Mouse (Mus musculus) heart, postnatal 4 days (tissue): ENCODE data around the gene Myod1. TPM values are rescaled to one million over a fixed set of nuclear protein-coding genes. Genes with fewer than 3 reads are reported as not detected.
A peak's percentile ranks its signal among the peaks of the same experiment; 100 is the strongest.

Experiments
- DNase-seq: peaks from one replicate; pipeline ENCODE4 v3.0.0; 2021
- total RNA-seq, 2 experiments: library from RNA; stranded (reverse); gene quantifications; 2 replicates each; pipeline ENCODE4 v1.2.3; 2021

Myod1 gene
- total RNA-seq, 2 experiments from 2014 or later = not detected

GRCm38 (mm10) chr7:46393116-46393515 lies 16.8 kb downstream of the Myod1 start:
- DNase-seq = peak; percentile 86

- DNase-seq = no peak
Observed at GRCm38 (mm10) chr7:46393718-46394511, 17.6 kb downstream of the Myod1 start.

- DNase-seq = no peak
Observed at GRCm38 (mm10) chr7:46394933-46395332, 18.7 kb downstream of the Myod1 start.

GRCm38 (mm10) chr7:46395571-46395970 lies 19.3 kb downstream of the Myod1 start:
- DNase-seq = no peak

- DNase-seq = peak; percentile 90
Observed at GRCm38 (mm10) chr7:46396231-46396927, 20.1 kb downstream of the Myod1 start, which contains the start of gene Kcnc1. Gene Kcnc1 (plus strand): TSS chr7:46396497.

GRCm38 (mm10) chr7:46396928-46397731 lies 20.9 kb downstream of the Myod1 start:
- no peak for DNase-seq

- no peak for DNase-seq
Observed at GRCm38 (mm10) chr7:46397732-46398333, 21.6 kb downstream of the Myod1 start.

GRCm38 (mm10) chr7:46398612-46399011 lies 22.3 kb downstream of the Myod1 start:
- DNase-seq = no peak

GRCm38 (mm10) chr7:46399676-46400075 lies 23.4 kb downstream of the Myod1 start:
- no peak for DNase-seq

GRCm38 (mm10) chr7:46400346-46400745 lies 24.1 kb downstream of the Myod1 start:
- DNase-seq = no peak

- no peak for DNase-seq
Observed at GRCm38 (mm10) chr7:46401371-46402180, 25.3 kb downstream of the Myod1 start.

GRCm38 (mm10) chr7:46403616-46404485 lies 27.6 kb downstream of the Myod1 start:
- no peak for DNase-seq

GRCm38 (mm10) chr7:46404756-46405155 lies 28.5 kb downstream of the Myod1 start:
- no peak for DNase-seq

- no peak for DNase-seq
Observed at GRCm38 (mm10) chr7:46408606-46409005, 32.3 kb downstream of the Myod1 start.

- DNase-seq = no peak
Observed at GRCm38 (mm10) chr7:46409204-46409789, 33.0 kb downstream of the Myod1 start.

- DNase-seq = no peak
Observed at GRCm38 (mm10) chr7:46410727-46411126, 34.5 kb downstream of the Myod1 start.

GRCm38 (mm10) chr7:46412823-46413222 lies 36.5 kb downstream of the Myod1 start:
- no peak for DNase-seq

GRCm38 (mm10) chr7:46413959-46414725 lies 37.9 kb downstream of the Myod1 start:
- DNase-seq = no peak

GRCm38 (mm10) chr7:46415818-46416425 lies 39.6 kb downstream of the Myod1 start:
- no peak for DNase-seq
